Mouse (Mus musculus) layer of hippocampus, postnatal 10 days (tissue): ENCODE measurements around the gene Cyp2c54. TPM values are rescaled to one million over a fixed set of nuclear protein-coding genes. Genes with fewer than 3 reads are reported as not detected.
"Not testable (repeated sequence)": the region's sequence is repeated elsewhere in the genome, so short reads cannot be mapped to it uniquely, and the experiment has no call there.

Experiments
- DNase-seq, 2 experiments: peaks; one replicate each; pipeline ENCODE4 v3.0.0; 2021; ENCODE audit warnings: low spot score in 2 of 2
- long read RNA-seq: library from polyadenylated mRNA; stranded (forward); transcript quantifications from one replicate; pipeline ENCODE4 v2.0.0, GENCODE M21; 2023
- total RNA-seq, 2 experiments: library from RNA; stranded (reverse); gene quantifications; 2 replicates each; pipeline ENCODE4 v1.2.3; 2021

The Cyp2c54 gene
- total RNA-seq = not detected
- long read RNA-seq = 0 reads

- DNase-seq = no peak
Observed at GRCm38 (mm10) chr19:40073701-40074100, at the start of gene Cyp2c54. Gene Cyp2c54, minus strand, starts transcription at chr19:40073827.

- not testable (repeated sequence) for DNase-seq
Observed at GRCm38 (mm10) chr19:40119624-40120023, 46.0 kb upstream of the Cyp2c54 start.

GRCm38 (mm10) chr19:40091111-40091510 lies 17.5 kb upstream of the Cyp2c54 start:
- no peak for DNase-seq

DNA sequence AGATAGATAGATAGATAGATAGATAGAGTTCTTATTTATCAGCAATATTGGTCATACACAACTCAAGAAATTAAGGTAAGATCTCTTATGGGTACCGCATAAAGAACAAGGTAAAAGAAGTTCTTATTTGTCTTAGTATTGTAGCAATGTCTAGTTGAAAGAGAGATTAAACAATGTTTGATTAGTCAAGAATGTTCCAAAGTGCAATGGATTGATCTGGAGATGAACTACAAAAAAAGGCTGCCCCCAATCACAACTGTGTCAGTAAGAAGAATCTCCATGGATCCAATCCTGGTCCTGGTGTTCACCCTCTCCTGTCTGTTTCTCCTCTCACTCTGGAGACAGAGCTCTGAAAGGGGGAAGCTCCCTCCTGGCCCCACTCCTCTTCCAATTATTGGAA lies 15.8 kb upstream of the Cyp2c54 start, which contains the start of gene Cyp2c50:
Cyp2c50 (plus strand) TSS at position 268 of the 400 bp plus-strand sequence.
- not testable (repeated sequence) for DNase-seq

GRCm38 (mm10) chr19:40088381-40088780 lies 14.8 kb upstream of the Cyp2c54 start:
- no peak for DNase-seq

- DNase-seq = not testable (repeated sequence)
Observed at GRCm38 (mm10) chr19:39992140-39992539, 81.5 kb downstream of the Cyp2c54 start, which contains the start of gene Cyp2c37. Gene Cyp2c37, plus strand, starts transcription at chr19:39992424.

GRCm38 (mm10) chr19:39989471-39989870 lies 84.2 kb downstream of the Cyp2c54 start:
- DNase-seq = no peak

Other genes starting within 250 kb of the Cyp2c54 start
- gene Cyp2c69, start 187.0 kb downstream of the Cyp2c54 start, total RNA-seq = not detected
- not detected for gene Cyp2c37, start 81.4 kb downstream of the Cyp2c54 start, total RNA-seq
- not detected for gene Cyp2c50, start 15.9 kb upstream of the Cyp2c54 start, total RNA-seq
- gene Cyp2c70, start 113.5 kb upstream of the Cyp2c54 start, total RNA-seq = 1 to 10 TPM; 3.6 to 4.4 TPM
- 1 to 10 TPM; 7.6 to 9.0 TPM for gene Pdlim1, start 198.0 kb upstream of the Cyp2c54 start, total RNA-seq